Mouse (Mus musculus) thymus, postnatal 4 days (tissue): ENCODE measurements at regions not wholly inside any gene's neighbourhood (a gene's known extent, or its start where the extent isn't known, plus 50 kb on each side); places are given as distances from the start of the nearest gene placed in this dataset.

ENCODE experiments used
- DNase-seq: peaks from one replicate; pipeline ENCODE4 v3.0.0; 2021

- no peak for DNase-seq
Measured at GRCm38 (mm10) chr11:31748275-31748815, 76.7 kb upstream of the Bod1 start.

GRCm38 (mm10) chr11:31751274-31751673, 79.6 kb upstream of the Bod1 start:
- no peak for DNase-seq

- DNase-seq: no peak
Measured at GRCm38 (mm10) chr11:31753211-31753610, 81.5 kb upstream of the Bod1 start.

GRCm38 (mm10) chr11:31753711-31754161, 82.1 kb upstream of the Bod1 start:
- no peak for DNase-seq

- no peak for DNase-seq
Measured at GRCm38 (mm10) chr11:31754416-31754815, 82.7 kb upstream of the Bod1 start.

GRCm38 (mm10) chr11:31755858-31756257, 84.2 kb upstream of the Bod1 start:
- DNase-seq: no peak

- DNase-seq: no peak
Measured at GRCm38 (mm10) chr11:31756355-31757145, 84.9 kb upstream of the Bod1 start.

- peak; percentile 69 for DNase-seq
Measured at GRCm38 (mm10) chr11:31759868-31760765, 88.4 kb upstream of the Bod1 start.

- no peak for DNase-seq
Measured at GRCm38 (mm10) chr11:31763856-31764255, 92.2 kb upstream of the Bod1 start.

- DNase-seq: no peak
Measured at GRCm38 (mm10) chr11:31766296-31766695, 94.6 kb upstream of the Bod1 start.

- no peak for DNase-seq
Measured at GRCm38 (mm10) chr11:31767727-31768495, 96.2 kb upstream of the Bod1 start.

GRCm38 (mm10) chr11:31769804-31770654, 98.3 kb upstream of the Bod1 start:
- no peak for DNase-seq

GRCm38 (mm10) chr11:31770881-31771280, 99.2 kb upstream of the Bod1 start:
- no peak for DNase-seq

- DNase-seq: no peak
Measured at GRCm38 (mm10) chr11:31771491-31772439, 100.1 kb upstream of the Bod1 start.

GRCm38 (mm10) chr11:31777531-31777930, 94.5 kb upstream of the Cpeb4 start:
- DNase-seq: no peak

- DNase-seq: no peak
Measured at GRCm38 (mm10) chr11:31778766-31779165, 93.2 kb upstream of the Cpeb4 start.

- DNase-seq: no peak
Measured at GRCm38 (mm10) chr11:31779267-31779666, 92.7 kb upstream of the Cpeb4 start.

GRCm38 (mm10) chr11:31780969-31781368, 91.0 kb upstream of the Cpeb4 start:
- DNase-seq: no peak

GRCm38 (mm10) chr11:31781605-31782004, 90.4 kb upstream of the Cpeb4 start:
- DNase-seq: no peak

- no peak for DNase-seq
Measured at GRCm38 (mm10) chr11:31783506-31784063, 88.4 kb upstream of the Cpeb4 start.
